Mouse (Mus musculus): ENCODE results near the gene G3bp2.

G3bp2 gene

GRCm38 (mm10) chr5:92009827-92010226 lies 73.7 kb downstream of the G3bp2 start:
- DNase-seq, result no peak

DNA sequence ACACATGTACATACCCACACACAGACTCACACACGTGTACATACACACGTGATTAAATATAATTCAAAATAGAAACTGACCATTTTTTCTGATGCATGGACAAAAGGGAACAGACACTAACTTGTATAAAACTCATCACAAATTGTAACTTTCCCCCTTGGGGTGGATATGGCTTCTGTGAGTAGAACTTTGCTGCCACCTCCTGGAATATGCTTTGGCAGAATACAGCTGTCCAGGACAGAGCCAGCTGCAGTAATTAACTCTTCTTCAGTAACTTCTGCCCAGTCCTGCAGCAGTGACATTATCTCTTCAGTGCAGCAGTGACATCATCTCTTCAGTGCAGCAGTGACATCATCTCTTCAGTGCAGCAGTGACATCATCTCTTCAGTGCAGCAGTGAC lies 80.5 kb downstream of the G3bp2 start:
- DNase-seq, result peak; percentile 56
